Mouse (Mus musculus) lung, adult 2 months (tissue): ENCODE measurements around the gene Psmd11.

Experiments
- CTCF ChIP-seq: fragments of 200-500 bp; IDR thresholded peaks from 2 replicates; pipeline ENCODE4 v1.5.1; 2011; ENCODE audit warnings: mild to moderate bottlenecking, low read length, control low read depth; ENCODE audit not compliant: insufficient read depth
- POLR2A ChIP-seq: fragments of 200-500 bp; IDR thresholded peaks from 2 replicates; pipeline ENCODE4 v1.6.1; 2011; ENCODE audit warnings: low read depth, mild to moderate bottlenecking, control low read depth, low read length, borderline replicate concordance; ENCODE audit errors: extremely low read depth

GRCm38 (mm10) chr11:80477341-80478199 lies 49.2 kb downstream of the Psmd11 start:
- TF ChIP-seq CTCF (no peak), POLR2A (no peak)
